Mouse (Mus musculus): ENCODE results near the gene Nup107. TPM values are rescaled to one million over a fixed set of nuclear protein-coding genes. Genes with fewer than 3 reads are reported as not detected.

Nup107 gene
- polyA plus RNA-seq, 1 experiment from 2014 or later = 50.8 TPM

GRCm38 (mm10) chr10:117801886-117802285 lies 9.4 kb upstream of the Nup107 start:
- no peaks in the 10 kb centered on the region for H3K9me3 ChIP-seq (replicated peaks)
- WGBS = 91% methylated on average over 9 of the region's 9 CpGs
- no peak overlapping the region for H3K4me2 ChIP-seq (replicated peaks)
- no peaks in the 10 kb centered on the region for H3K4me1 ChIP-seq
- no peak overlapping the region for H3K27ac ChIP-seq (replicated peaks)
- no peaks in the 10 kb centered on the region for H3K36me3 ChIP-seq
- no peak overlapping the region for H3K4me3 ChIP-seq (replicated peaks)
- ATAC-seq (ENCODE audit: insufficient number of reproducible peaks, low FRiP score, low TSS enrichment, low read depth) = no peak
- no peaks in the 10 kb centered on the region for H3K27me3 ChIP-seq
- H3K9ac ChIP-seq = no peak overlapping the region

GRCm38 (mm10) chr10:117799806-117800205 lies 7.3 kb upstream of the Nup107 start:
- Histone ChIP-seq H3K4me3 (replicated peaks) (no peak overlapping the region), H3K27me3 (no peaks in the 10 kb centered on the region), H3K36me3 (no peaks in the 10 kb centered on the region), H3K4me2 (replicated peaks) (no peak overlapping the region), H3K27ac (replicated peaks) (no peak overlapping the region), H3K4me1 (no peaks in the 10 kb centered on the region), H3K9me3 (replicated peaks) (no peaks in the 10 kb centered on the region), H3K9ac (no peak overlapping the region)
- 85% methylated on average over 11 of the region's 11 CpGs for WGBS
- ATAC-seq (ENCODE audit: insufficient number of reproducible peaks, low FRiP score, low TSS enrichment, low read depth) = no peak

GRCm38 (mm10) chr10:117798436-117799035 lies 6.0 kb upstream of the Nup107 start:
- H3K4me1 ChIP-seq = 0 out of 2 replicates have a peak, but pooled peaks cover under 1% of the 10 kb centered on the region
- 79% methylated on average over 6 of the region's 6 CpGs for WGBS
- no peak overlapping the region for H3K27ac ChIP-seq (replicated peaks)
- H3K9me3 ChIP-seq (replicated peaks) = no peaks in the 10 kb centered on the region
- no peak overlapping the region for H3K9ac ChIP-seq
- no peak overlapping the region for H3K4me3 ChIP-seq (replicated peaks)
- no peak for ATAC-seq (ENCODE audit: insufficient number of reproducible peaks, low FRiP score, low TSS enrichment, low read depth)
- no peak overlapping the region for H3K4me2 ChIP-seq (replicated peaks)
- no peaks in the 10 kb centered on the region for H3K36me3 ChIP-seq
- H3K27me3 ChIP-seq = no peaks in the 10 kb centered on the region

GRCm38 (mm10) chr10:117797684-117798083 lies 5.2 kb upstream of the Nup107 start:
- H3K4me2 ChIP-seq (replicated peaks) = no peak overlapping the region
- WGBS = 67% methylated on average over 7 of the region's 7 CpGs
- no peak overlapping the region for H3K9ac ChIP-seq
- no peak overlapping the region for H3K4me3 ChIP-seq (replicated peaks)
- H3K27ac ChIP-seq (replicated peaks) = no peak overlapping the region
- no peaks in the 10 kb centered on the region for H3K27me3 ChIP-seq
- no peaks in the 10 kb centered on the region for H3K36me3 ChIP-seq
- ATAC-seq (ENCODE audit: insufficient number of reproducible peaks, low FRiP score, low TSS enrichment, low read depth) = no peak
- no peaks in the 10 kb centered on the region for H3K9me3 ChIP-seq (replicated peaks)
- peaks cover 7% of the 10 kb centered on the region; the same call in 1 of the 2 replicates for H3K4me1 ChIP-seq

GRCm38 (mm10) chr10:117797106-117797505 lies 4.6 kb upstream of the Nup107 start:
- WGBS = 92% methylated on average over 12 of the region's 12 CpGs

GRCm38 (mm10) chr10:117796181-117796580 lies 3.7 kb upstream of the Nup107 start:
- Histone ChIP-seq H3K27me3 (no peaks in the 10 kb centered on the region), H3K9me3 (replicated peaks) (no peaks in the 10 kb centered on the region), H3K9ac (no peak overlapping the region), H3K4me3 (replicated peaks) (no peak overlapping the region), H3K4me1 (peaks cover 15% of the 10 kb centered on the region), H3K36me3 (no peaks in the 10 kb centered on the region), H3K4me2 (replicated peaks) (no peak overlapping the region), H3K27ac (replicated peaks) (no peak overlapping the region)
- ATAC-seq (ENCODE audit: insufficient number of reproducible peaks, low FRiP score, low TSS enrichment, low read depth) = no peak
- WGBS = 95% methylated on average over 7 of the region's 7 CpGs

More at GRCm38 (mm10) chr10:117797106-117797505, 4.6 kb upstream of the Nup107 start:
- H3K36me3 ChIP-seq = no peaks in the 10 kb centered on the region
- H3K4me3 ChIP-seq (replicated peaks) = no peak overlapping the region
- ATAC-seq (ENCODE audit: insufficient number of reproducible peaks, low FRiP score, low TSS enrichment, low read depth) = no peak
- no peak overlapping the region for H3K9ac ChIP-seq
- H3K4me2 ChIP-seq (replicated peaks) = no peak overlapping the region
- H3K4me1 ChIP-seq = peaks cover 7% of the 10 kb centered on the region; the same call in 1 of the 2 replicates
- no peak overlapping the region for H3K27ac ChIP-seq (replicated peaks)
- H3K9me3 ChIP-seq (replicated peaks) = no peaks in the 10 kb centered on the region
- no peaks in the 10 kb centered on the region for H3K27me3 ChIP-seq

- no peak overlapping the region for H3K4me3 ChIP-seq (replicated peaks)
- no peaks in the 10 kb centered on the region for H3K27me3 ChIP-seq
- H3K4me1 ChIP-seq = peaks cover 20% of the 10 kb centered on the region
- no peak overlapping the region for H3K4me2 ChIP-seq (replicated peaks)
- WGBS = 89% methylated on average over 4 of the region's 4 CpGs
- H3K36me3 ChIP-seq = no peaks in the 10 kb centered on the region
- no peak overlapping the region for H3K9ac ChIP-seq
- no peak overlapping the region for H3K27ac ChIP-seq (replicated peaks)
- ATAC-seq (ENCODE audit: insufficient number of reproducible peaks, low FRiP score, low TSS enrichment, low read depth) = no peak
- H3K9me3 ChIP-seq (replicated peaks) = no peaks in the 10 kb centered on the region
These were observed 2.7 kb upstream of the Nup107 start for GRCm38 (mm10) chr10:117795206-117795605.

GRCm38 (mm10) chr10:117793436-117794030 lies 1.0 kb upstream of the Nup107 start:
- no peaks in the 10 kb centered on the region for H3K27me3 ChIP-seq

GRCm38 (mm10) chr10:117791171-117791470 lies 1.4 kb downstream of the Nup107 start:
- 0 out of 2 replicates have a peak overlapping the region, but pooled peaks have one; percentile 76 for H3K9ac ChIP-seq
- H3K4me3 ChIP-seq (replicated peaks) = peak overlapping the region; percentile 97; the same call in 1 of the 2 replicates
- peaks cover 21% of the 10 kb centered on the region for H3K36me3 ChIP-seq
- WGBS = 89% methylated on average over 2 of the region's 2 CpGs
- H3K4me1 ChIP-seq = peaks cover 20% of the 10 kb centered on the region
- peak overlapping the region; percentile 69 for H3K4me2 ChIP-seq (replicated peaks)
- no peak for ATAC-seq (ENCODE audit: insufficient number of reproducible peaks, low FRiP score, low TSS enrichment, low read depth)
- no peaks in the 10 kb centered on the region for H3K27me3 ChIP-seq
- no peaks in the 10 kb centered on the region for H3K9me3 ChIP-seq (replicated peaks)
- no peak overlapping the region for H3K27ac ChIP-seq (replicated peaks)

More at GRCm38 (mm10) chr10:117793436-117794030, 1.0 kb upstream of the Nup107 start:
- H3K9me3 ChIP-seq (replicated peaks) = no peaks in the 10 kb centered on the region
- H3K4me1 ChIP-seq = peaks cover 20% of the 10 kb centered on the region
- no peak for ATAC-seq (ENCODE audit: insufficient number of reproducible peaks, low FRiP score, low TSS enrichment, low read depth)
- 0 out of 2 replicates have a peak, but pooled peaks cover under 1% of the 10 kb centered on the region for H3K36me3 ChIP-seq
- WGBS = 69% methylated on average over 11 of the region's 11 CpGs
- H3K4me2 ChIP-seq (replicated peaks) = peak overlapping the region; percentile 57; the same call in 1 of the 2 replicates
- H3K9ac ChIP-seq = no peak overlapping the region
- no peak overlapping the region for H3K27ac ChIP-seq (replicated peaks)
- H3K4me3 ChIP-seq (replicated peaks) = no peak overlapping the region

GRCm38 (mm10) chr10:117790421-117791170 lies 1.9 kb downstream of the Nup107 start:
- no peak for ATAC-seq (ENCODE audit: insufficient number of reproducible peaks, low FRiP score, low TSS enrichment, low read depth)
- Histone ChIP-seq H3K4me3 (replicated peaks) (no peak overlapping the region), H3K4me2 (replicated peaks) (no peak overlapping the region), H3K4me1 (peaks cover 20% of the 10 kb centered on the region), H3K27ac (replicated peaks) (no peak overlapping the region), H3K36me3 (peaks cover 26% of the 10 kb centered on the region), H3K27me3 (no peaks in the 10 kb centered on the region), H3K9me3 (replicated peaks) (no peaks in the 10 kb centered on the region), H3K9ac (no peak overlapping the region)
- WGBS = 90% methylated on average over 17 of the region's 17 CpGs

GRCm38 (mm10) chr10:117790011-117790410 lies 2.5 kb downstream of the Nup107 start:
- Histone ChIP-seq H3K4me1 (peaks cover 20% of the 10 kb centered on the region), H3K27me3 (no peaks in the 10 kb centered on the region), H3K9ac (no peak overlapping the region), H3K36me3 (peaks cover 30% of the 10 kb centered on the region), H3K9me3 (replicated peaks) (no peaks in the 10 kb centered on the region), H3K27ac (replicated peaks) (no peak overlapping the region), H3K4me3 (replicated peaks) (no peak overlapping the region), H3K4me2 (replicated peaks) (no peak overlapping the region)
- ATAC-seq (ENCODE audit: insufficient number of reproducible peaks, low FRiP score, low TSS enrichment, low read depth) = no peak
- WGBS = 91% methylated on average over 1 of the region's 1 CpGs

All from embryonic facial prominence, embryonic 15.5 days (tissue).